Mouse (Mus musculus) thymus, postnatal 0 days (tissue): Measurements from ENCODE around the gene Aloxe3. TPM values are rescaled to one million over a fixed set of nuclear protein-coding genes. Genes with fewer than 3 reads are reported as not detected.

ENCODE experiments used
- DNase-seq: peaks from one replicate; pipeline ENCODE4 v3.0.0-alpha.2; 2015; ENCODE audit warnings: low spot score
- polyA plus RNA-seq: library from polyadenylated mRNA; unstranded; fragments of >200 nt; fragmentation: Nextera tagmentation; extraction: Ambion mirVana; gene quantifications from 2 replicates; pipeline ENCODE4 v1.2.1, GENCODE M21; 2015

Gene Aloxe3
- polyA plus RNA-seq, 1 experiment from 2014 or later = 0.62 TPM

- peak; percentile 88 for DNase-seq
Observed at GRCm38 (mm10) chr11:69123056-69123692, 2.5 kb upstream of the Aloxe3 start.

DNA sequence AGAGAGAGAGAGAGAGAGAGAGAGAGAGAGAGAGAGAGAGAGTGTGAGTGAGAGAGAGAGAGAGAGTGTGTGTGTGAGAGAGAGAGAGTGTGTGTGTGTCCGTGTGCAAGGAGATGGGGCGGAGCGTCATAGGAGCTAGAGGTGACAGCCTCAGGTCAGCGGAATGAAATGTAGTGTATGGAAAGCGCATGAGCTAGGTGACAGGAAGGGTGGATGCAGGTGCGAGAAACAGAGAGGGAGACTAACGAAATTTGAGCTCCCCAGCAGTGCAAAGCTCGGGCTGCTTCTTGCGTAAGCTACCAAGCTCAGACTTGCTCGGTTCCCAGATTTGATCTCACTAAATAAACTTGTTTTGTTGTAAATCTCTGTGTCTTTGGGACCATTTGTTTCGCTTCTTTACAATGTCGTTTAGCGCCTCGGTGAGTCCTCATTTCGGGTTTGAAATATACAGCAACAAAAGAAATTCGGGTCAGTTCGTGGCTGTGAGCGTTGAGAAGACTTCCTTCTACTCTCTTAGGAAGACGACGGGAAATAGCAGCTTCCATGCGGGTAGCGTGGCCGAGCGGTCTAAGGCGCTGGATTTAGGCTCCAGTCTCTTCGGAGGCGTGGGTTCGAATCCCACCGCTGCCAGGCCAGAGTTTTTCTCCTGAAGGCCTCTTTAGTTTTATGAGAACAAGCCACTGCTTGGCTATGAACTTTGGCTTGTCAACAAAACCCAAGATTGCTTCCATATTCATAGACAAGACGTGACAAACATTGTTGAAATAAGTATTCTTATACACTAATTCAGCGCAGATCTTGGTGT is 1.8 kb upstream of the Aloxe3 start:
- peak; percentile 88 for DNase-seq

- peak; percentile 86 for DNase-seq
Observed at GRCm38 (mm10) chr11:69124498-69124847, 1.2 kb upstream of the Aloxe3 start.

GRCm38 (mm10) chr11:69125041-69125851 is 450 bp upstream of the Aloxe3 start:
- DNase-seq = peak; percentile 93

GRCm38 (mm10) chr11:69125919-69126705 is 416 bp downstream of the Aloxe3 start:
- DNase-seq = peak; percentile 31

GRCm38 (mm10) chr11:69126706-69127095 is 1.0 kb downstream of the Aloxe3 start:
- no peak for DNase-seq

- no peak for DNase-seq
Observed at GRCm38 (mm10) chr11:69128426-69129122, 2.9 kb downstream of the Aloxe3 start.

DNA sequence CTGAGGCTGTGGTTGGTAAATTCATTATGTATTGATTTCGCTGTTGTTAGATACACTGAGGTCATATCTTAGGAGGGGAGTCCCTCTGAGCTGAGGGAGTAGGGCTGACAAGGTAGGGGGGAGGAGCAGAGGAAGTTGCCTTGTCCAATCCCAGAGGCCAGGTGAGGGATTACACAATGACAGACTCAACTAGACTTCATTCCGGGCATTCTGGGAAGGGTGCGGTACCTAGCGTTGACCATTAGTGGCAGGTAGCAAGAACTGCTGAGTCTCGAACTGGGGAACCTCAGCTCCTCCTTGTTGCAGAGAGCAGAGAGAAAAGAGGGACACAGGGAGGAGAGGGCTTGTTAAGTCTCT is 7.8 kb downstream of the Aloxe3 start:
- no peak for DNase-seq

DNA sequence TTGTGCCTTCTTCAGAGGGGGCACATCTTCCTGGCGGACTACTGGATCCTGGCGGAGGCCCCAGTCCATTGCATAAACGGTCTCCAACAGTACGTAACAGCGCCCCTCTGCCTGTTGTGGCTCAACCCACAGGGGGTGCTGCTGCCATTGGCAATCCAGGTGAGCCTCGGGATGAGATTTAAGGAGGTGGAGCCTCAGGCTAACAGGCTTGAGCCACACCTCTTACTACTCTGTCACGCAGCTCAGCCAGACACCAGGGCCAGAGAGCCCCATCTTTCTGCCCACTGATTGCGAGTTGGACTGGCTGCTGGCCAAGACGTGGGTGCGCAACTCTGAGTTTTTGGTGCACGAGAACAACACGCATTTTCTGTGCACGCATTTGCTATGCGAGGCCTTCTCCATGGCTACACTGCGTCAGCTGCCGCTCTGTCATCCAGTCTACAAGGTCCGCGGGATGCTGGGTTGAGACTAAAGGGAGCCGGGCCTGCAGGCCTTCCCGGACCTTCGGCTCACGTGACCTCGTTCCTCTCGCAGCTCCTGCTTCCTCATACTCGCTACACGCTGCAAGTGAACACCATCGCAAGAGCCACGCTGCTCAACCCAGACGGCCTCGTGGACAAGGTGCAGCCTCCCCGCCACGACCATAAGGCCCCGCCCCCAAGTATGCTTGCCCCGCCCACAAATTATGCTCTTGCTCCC is 8.4 kb downstream of the Aloxe3 start:
- peak; percentile 53 for DNase-seq

GRCm38 (mm10) chr11:69134622-69134968 is 8.9 kb downstream of the Aloxe3 start:
- DNase-seq = no peak

- no peak for DNase-seq
Observed at GRCm38 (mm10) chr11:69135361-69135760, 9.7 kb downstream of the Aloxe3 start.

GRCm38 (mm10) chr11:69147546-69147945 is 21.9 kb downstream of the Aloxe3 start:
- DNase-seq = no peak

GRCm38 (mm10) chr11:69148451-69148960 is 22.8 kb downstream of the Aloxe3 start:
- no peak for DNase-seq

DNA sequence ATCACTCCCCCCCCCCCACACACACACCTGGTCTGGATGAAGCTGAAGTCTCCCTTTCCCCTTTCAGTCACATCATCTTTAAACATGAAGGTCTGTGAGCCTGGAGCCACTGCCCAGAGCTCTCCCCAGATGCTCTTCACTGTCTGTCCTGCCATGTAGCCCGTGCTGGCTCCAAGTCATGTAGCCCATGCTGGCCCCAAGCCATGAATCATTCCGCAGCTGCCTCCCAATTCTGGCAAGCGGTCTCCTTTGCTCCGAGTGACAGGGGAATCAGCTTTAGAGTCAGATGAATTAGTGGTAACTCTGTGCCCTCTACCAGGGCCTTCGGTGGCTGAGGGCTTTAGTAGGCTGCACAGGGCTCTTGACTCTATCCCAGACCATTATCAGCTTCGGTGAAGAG is 24.0 kb downstream of the Aloxe3 start:
- no peak for DNase-seq

DNA sequence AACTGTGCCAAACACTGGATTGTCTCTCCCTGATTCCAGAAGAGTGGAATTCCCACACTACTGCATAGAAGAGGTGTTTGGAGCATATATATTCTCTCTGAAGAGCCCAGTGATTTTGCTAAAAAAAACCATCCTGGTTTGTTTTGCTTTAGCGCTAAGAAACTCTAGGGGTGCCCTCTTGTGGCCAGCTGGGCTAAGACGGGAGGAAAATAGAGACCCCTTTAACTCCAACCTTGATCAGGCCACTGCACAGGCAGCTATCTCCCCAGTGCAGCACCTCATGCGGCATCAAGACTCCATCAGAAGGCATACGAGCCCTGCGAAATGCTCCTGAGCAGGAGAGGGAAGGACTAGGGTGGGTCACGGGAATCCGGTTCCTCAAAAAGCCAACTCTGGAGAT is 24.7 kb downstream of the Aloxe3 start:
- DNase-seq = peak; percentile 68

DNA sequence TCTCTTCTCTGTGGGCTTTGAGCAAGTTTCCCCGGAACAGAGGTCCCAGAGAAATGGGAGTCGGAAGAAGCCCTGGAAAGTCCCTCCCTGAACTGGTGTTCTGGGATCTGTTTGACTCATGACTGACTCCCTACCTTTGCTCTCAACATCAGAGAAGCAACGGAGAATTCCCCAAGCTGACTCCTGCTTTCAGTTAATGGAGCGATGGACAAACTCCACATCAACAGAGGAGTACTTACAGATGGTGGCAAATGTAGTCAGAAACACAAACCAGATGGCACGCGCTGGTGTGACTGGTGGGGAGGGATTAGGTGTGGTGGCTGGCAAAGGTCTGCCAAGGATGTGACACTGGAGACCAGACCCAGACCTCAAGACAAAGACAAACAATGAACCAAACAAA is 25.3 kb downstream of the Aloxe3 start:
- DNase-seq = no peak

DNA sequence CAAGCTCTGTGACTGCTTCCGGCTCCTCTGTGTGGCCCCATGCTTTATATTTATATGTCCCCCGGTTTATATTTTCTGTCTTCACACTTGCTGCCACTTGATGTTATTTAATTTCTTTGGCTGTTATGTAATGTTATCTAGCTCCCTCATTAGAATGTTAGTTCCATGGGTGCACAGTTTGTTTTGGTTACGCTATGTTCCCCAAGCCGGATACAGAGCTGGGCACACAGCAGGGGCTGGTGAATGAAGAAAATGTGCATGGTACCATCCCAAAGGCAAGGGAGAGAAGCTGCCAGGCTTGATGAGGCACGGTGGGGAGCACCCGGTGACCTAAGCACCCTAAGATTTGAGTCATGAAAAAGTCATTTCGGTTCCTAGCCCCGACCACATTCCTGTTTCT is 28.1 kb downstream of the Aloxe3 start:
- no peak for DNase-seq

DNA sequence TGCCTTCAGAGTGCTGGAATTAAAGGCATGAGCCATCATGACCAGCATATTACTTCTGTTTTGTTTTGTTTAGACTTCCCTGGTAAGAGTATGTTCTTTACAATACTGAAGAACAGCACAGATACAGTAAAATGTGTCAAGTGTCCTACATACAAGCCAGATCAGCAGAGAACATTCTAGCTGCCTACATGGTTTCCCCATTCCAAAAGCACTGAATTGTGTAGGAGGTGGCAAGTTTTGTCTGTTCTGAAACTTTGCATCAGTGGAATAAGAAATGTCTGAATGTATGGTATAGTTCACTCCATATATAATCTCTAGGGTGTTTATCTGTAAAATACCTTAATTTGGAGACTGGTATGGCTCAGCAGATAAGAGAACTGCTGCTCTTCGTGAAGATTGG is 29.7 kb downstream of the Aloxe3 start:
- no peak for DNase-seq

DNA sequence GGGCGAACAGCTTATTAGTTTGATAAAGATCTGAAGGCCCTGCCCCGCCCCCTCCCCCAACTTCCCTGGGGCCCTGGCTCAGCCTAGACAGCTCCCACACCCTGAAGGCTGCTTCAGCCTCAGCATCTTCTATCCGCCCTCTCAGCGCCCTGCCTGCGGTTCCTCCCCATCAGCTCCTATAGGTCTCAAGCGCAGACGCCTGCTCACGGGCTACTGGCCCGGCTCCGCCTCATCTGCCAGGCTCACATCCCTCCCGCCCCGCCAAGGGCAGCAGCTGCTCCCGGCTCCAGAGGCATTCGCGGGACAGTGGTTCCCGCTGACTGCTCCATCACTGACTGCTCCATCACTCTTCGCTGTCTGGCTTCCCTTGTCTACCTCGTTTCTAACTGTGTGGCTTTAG is 31.1 kb downstream of the Aloxe3 start, which contains the start of gene Alox12b:
Gene Alox12b (plus strand): TSS at position 190 of the 400 bp plus-strand sequence.
- DNase-seq = no peak

DNA sequence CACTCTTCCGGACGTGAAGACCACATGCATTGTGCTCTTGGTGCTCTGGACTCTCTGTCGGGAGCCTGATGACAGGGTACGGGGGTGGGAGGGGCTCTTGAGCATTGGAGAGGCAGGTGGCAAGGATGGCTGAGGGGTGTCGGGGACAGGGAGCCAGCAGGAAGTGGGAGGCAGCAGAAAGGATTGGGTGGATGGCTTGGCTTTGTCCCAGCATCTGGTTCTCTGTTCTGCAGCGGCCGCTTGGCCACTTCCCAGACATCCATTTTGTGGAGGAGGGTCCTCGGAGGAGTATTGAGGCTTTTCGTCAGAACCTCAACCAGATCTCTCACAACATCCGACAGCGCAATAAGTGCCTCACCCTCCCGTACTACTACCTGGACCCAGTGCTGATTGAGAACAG is 43.6 kb downstream of the Aloxe3 start:
- no peak for DNase-seq
